Mouse (Mus musculus) neural tube, embryonic 12.5 days (tissue): ENCODE measurements at regions not wholly inside any gene's neighbourhood (a gene's known extent, or its start where the extent isn't known, plus 50 kb on each side); places are given as distances from the start of the nearest gene placed in this dataset.
"Not testable (repeated sequence)": the region's sequence is repeated elsewhere in the genome, so short reads cannot be mapped to it uniquely, and the experiment has no call there.

ENCODE experiments used
- ATAC-seq: fragments of 200-750 bp; cut with Nextera tagmentation; 2 replicates; pipeline ENCODE4 v1.8.0; 2017; ENCODE audit warnings: low read depth, mild to moderate bottlenecking, moderate TSS enrichment, moderate library complexity; ENCODE audit not compliant: low FRiP score
- H3K27ac ChIP-seq: fragments of 300-500 bp; sonication (generic); 2 replicates; pipeline ENCODE4 v1.5.1; 2016
- H3K27me3 ChIP-seq: fragments of 300-500 bp; sonication (generic); replicated peaks from 2 replicates; pipeline ENCODE4 v1.6.1; 2016; ENCODE audit warnings: mild to moderate bottlenecking
- H3K36me3 ChIP-seq: fragments of 300-500 bp; sonication (generic); 2 replicates; pipeline ENCODE4 v1.6.1; 2016; ENCODE audit warnings: mild to moderate bottlenecking
- H3K4me1 ChIP-seq: fragments of 300-500 bp; sonication (generic); 2 replicates; pipeline ENCODE4 v1.6.1; 2016
- H3K4me2 ChIP-seq: fragments of 300-500 bp; sonication (generic); replicated peaks from 2 replicates; pipeline ENCODE4 v1.6.1; 2016; ENCODE audit warnings: mild to moderate bottlenecking
- H3K4me3 ChIP-seq: fragments of 300-500 bp; sonication (generic); 2 replicates; pipeline ENCODE4 v1.5.1; 2016
- H3K9ac ChIP-seq: fragments of 300-500 bp; sonication (generic); 2 replicates; pipeline ENCODE4 v1.6.1; 2016; ENCODE audit warnings: mild to moderate bottlenecking
- H3K9me3 ChIP-seq: fragments of 300-500 bp; sonication (generic); 2 replicates; pipeline ENCODE4 v1.6.1; 2016; ENCODE audit warnings: mild to moderate bottlenecking
- WGBS: fragments of 180-500 bp; shearing (Covaris S2); methylation state at CpG from one replicate; pipeline ENCODE4 v1.1.7; 2016; 5-methylcytosine and 5-hydroxymethylcytosine counted together

- Histone ChIP-seq H3K4me1 (peaks cover 4% of the 10 kb centered on the region; the same call in 1 of the 2 replicates), H3K4me3 (no peak overlapping the region), H3K4me2 (no peak overlapping the region), H3K27me3 (no peaks in the 10 kb centered on the region), H3K9ac (no peak overlapping the region), H3K27ac (no peak overlapping the region), H3K9me3 (no peaks in the 10 kb centered on the region), H3K36me3 (no peaks in the 10 kb centered on the region)
- 77% methylated on average over 5 of the region's 5 CpGs for WGBS
- no peak for ATAC-seq
Measured at GRCm38 (mm10) chr7:96002401-96002800, 168.6 kb upstream of the Tenm4 start.

DNA sequence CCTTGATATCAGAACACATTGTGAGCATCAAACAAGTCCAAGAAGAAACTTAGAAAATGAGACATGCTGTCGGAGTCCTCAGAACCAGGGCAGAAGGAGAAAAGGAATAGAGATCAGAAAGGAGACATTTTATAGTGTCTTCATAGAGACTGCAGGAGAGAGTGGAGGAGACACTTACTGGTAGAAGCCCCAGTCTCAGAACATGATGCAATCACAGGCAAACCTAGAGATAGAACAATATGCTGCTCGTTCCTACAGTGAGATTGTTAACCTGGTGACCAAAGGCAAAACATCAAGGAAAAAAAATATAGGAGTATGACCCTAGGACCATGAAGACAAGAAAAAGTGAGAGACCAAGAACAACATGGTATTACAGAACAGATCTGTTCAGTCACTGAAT, 164.7 kb upstream of the Tenm4 start:
- no peaks in the 10 kb centered on the region for H3K27me3 ChIP-seq
- WGBS, result 83% methylated on average over 2 of the region's 2 CpGs

GRCm38 (mm10) chr7:96013008-96013407, 158.0 kb upstream of the Tenm4 start:
- Histone ChIP-seq H3K4me2 (no peak overlapping the region), H3K4me3 (no peak overlapping the region), H3K9ac (no peak overlapping the region), H3K27ac (no peak overlapping the region), H3K27me3 (no peaks in the 10 kb centered on the region), H3K9me3 (no peaks in the 10 kb centered on the region), H3K4me1 (no peaks in the 10 kb centered on the region), H3K36me3 (no peaks in the 10 kb centered on the region)
- 83% methylated on average over 5 of the region's 5 CpGs for WGBS
- ATAC-seq, result no peak

More for the DNA sequence above, 164.7 kb upstream of the Tenm4 start:
- no peak overlapping the region for H3K4me2 ChIP-seq
- H3K4me3 ChIP-seq, result no peak overlapping the region
- H3K9ac ChIP-seq, result no peak overlapping the region
- no peaks in the 10 kb centered on the region for H3K9me3 ChIP-seq
- H3K36me3 ChIP-seq, result no peaks in the 10 kb centered on the region
- ATAC-seq, result no peak
- no peak overlapping the region for H3K27ac ChIP-seq
- H3K4me1 ChIP-seq, result no peaks in the 10 kb centered on the region

DNA sequence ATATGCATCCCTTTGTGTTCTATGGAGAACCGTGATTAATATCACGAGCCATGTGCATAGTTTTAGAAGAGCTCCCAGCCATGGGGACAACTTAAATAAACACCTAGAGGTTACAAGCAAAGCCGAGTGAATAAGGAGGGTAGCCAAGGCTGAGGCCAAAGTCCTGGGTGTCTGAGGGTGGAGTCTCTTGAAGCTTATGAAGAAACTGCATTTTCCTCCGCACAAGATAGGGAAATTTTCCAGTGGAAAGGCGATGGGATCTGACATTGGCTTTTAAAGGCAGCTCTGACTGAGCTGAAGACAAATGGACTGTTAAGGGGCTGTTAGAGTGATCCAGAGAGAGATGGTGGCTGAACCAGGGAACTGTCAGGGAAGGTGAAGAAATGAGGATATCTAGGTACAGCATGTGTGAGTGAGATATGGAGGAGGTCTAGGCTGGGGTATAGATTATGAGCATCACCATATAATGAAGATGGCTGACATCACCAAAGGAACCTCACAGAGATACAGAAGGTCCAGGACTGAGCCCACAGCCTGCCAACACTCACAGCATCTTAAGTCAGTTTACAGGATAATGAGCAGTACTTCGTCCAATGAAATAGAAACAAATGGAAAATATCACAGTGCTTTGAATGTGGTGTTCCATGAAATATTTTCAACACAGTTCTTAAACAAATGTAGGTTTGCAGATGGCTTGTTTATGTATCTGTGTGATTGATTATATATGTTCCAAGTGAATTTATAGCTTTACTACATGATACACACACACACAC, 153.7 kb upstream of the Tenm4 start:
- Histone ChIP-seq H3K4me1 (no peaks in the 10 kb centered on the region), H3K4me2 (no peak overlapping the region), H3K4me3 (no peak overlapping the region), H3K27ac (no peak overlapping the region), H3K9ac (no peak overlapping the region), H3K36me3 (no peaks in the 10 kb centered on the region), H3K9me3 (no peaks in the 10 kb centered on the region), H3K27me3 (no peaks in the 10 kb centered on the region)
- ATAC-seq, result no peak
- WGBS, result 85% methylated on average over 6 of the region's 6 CpGs

DNA sequence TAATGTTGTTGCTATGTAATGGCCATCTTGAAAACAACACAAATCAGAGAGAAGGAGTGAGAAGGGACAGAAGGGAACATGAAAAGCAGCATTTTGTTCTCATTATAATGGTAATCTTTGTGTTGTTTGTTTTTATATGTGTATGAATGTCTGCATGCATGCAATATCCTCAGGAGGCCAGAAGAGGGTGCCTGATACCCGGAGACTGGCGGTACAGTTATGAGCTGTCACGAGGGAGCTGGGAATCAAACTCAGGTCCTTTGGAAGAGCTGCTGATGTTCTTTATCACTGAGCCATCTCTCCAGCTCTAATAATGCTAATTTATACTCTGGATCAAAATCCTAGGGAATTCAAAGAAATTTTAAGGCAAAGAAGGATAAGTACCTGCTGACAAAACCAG, 147.0 kb upstream of the Tenm4 start:
- Histone ChIP-seq H3K4me2 (no peak overlapping the region), H3K9me3 (no peaks in the 10 kb centered on the region), H3K27ac (no peak overlapping the region), H3K4me1 (no peaks in the 10 kb centered on the region), H3K9ac (no peak overlapping the region), H3K27me3 (no peaks in the 10 kb centered on the region), H3K4me3 (no peak overlapping the region), H3K36me3 (no peaks in the 10 kb centered on the region)
- 100% methylated on average over 3 of the region's 3 CpGs for WGBS
- ATAC-seq, result no peak

- ATAC-seq, result no peak
- no peaks in the 10 kb centered on the region for H3K36me3 ChIP-seq
- H3K4me1 ChIP-seq, result no peaks in the 10 kb centered on the region
- H3K27me3 ChIP-seq, result no peaks in the 10 kb centered on the region
- no peak overlapping the region for H3K4me3 ChIP-seq
- H3K9me3 ChIP-seq, result no peaks in the 10 kb centered on the region
- H3K4me2 ChIP-seq, result no peak overlapping the region
- 86% methylated on average over 6 of the region's 6 CpGs for WGBS
- H3K27ac ChIP-seq, result no peak overlapping the region
- H3K9ac ChIP-seq, result no peak overlapping the region
Measured at GRCm38 (mm10) chr7:96026781-96027418, 144.1 kb upstream of the Tenm4 start.

DNA sequence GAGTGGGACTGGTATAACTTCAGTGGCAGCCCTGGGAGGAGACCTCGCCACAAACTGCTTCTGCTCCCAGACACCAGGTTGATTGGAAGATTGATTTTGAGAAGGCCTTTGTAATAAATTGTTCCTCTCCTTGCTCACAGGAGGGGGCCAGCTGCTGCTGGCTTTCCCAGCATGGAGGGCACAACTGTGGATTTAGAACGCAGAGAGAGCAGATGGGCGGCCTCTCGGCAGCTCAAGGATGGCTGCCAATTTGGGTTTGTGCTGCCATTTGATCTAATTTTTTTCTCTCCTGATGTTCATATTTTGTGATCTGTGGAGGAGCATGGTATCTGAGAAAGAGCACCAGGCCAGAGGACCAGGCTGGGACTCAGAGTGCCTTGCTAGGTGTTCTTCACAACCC, 137.4 kb upstream of the Tenm4 start:
- no peak overlapping the region for H3K4me2 ChIP-seq
- no peaks in the 10 kb centered on the region for H3K9me3 ChIP-seq
- H3K27me3 ChIP-seq, result no peaks in the 10 kb centered on the region
- no peak for ATAC-seq
- H3K9ac ChIP-seq, result no peak overlapping the region
- no peak overlapping the region for H3K27ac ChIP-seq
- no peaks in the 10 kb centered on the region for H3K36me3 ChIP-seq
- 70% methylated on average over 4 of the region's 4 CpGs for WGBS
- H3K4me3 ChIP-seq, result no peak overlapping the region
- H3K4me1 ChIP-seq, result no peaks in the 10 kb centered on the region

- Histone ChIP-seq H3K4me3 (no peak overlapping the region), H3K9me3 (no peaks in the 10 kb centered on the region), H3K27ac (no peak overlapping the region), H3K9ac (no peak overlapping the region), H3K27me3 (no peaks in the 10 kb centered on the region), H3K4me1 (no peaks in the 10 kb centered on the region), H3K4me2 (no peak overlapping the region), H3K36me3 (no peaks in the 10 kb centered on the region)
- ATAC-seq, result no peak
- WGBS, result 69% methylated on average over 2 of the region's 2 CpGs
Measured at GRCm38 (mm10) chr7:96035456-96035855, 135.6 kb upstream of the Tenm4 start.

DNA sequence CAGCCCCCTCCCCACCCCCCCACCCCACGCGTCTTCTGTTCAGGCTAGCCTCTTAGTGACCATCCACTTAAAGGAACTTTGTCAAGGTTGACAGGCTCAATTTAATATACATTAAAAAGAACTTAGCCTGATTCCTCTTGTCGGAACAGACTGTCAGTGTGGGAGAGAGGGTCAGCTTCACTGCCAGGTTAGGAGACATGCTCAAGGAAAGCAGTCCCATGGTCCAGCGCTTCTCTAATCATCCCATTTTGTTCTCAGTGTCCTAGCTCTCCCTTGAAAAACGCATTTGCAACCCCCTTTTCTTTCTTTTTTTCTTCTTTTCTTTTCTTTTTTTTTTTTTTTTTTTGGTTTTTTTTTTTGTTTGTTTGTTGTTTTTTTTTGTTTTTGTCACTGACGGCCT, 131.4 kb upstream of the Tenm4 start:
- peaks cover 2% of the 10 kb centered on the region; the same call in 1 of the 2 replicates for H3K9me3 ChIP-seq
- H3K4me1 ChIP-seq, result no peaks in the 10 kb centered on the region
- ATAC-seq, result no peak
- H3K4me2 ChIP-seq, result no peak overlapping the region
- H3K9ac ChIP-seq, result no peak overlapping the region
- H3K27me3 ChIP-seq, result no peaks in the 10 kb centered on the region
- no peaks in the 10 kb centered on the region for H3K36me3 ChIP-seq
- 67% methylated on average over 6 of the region's 6 CpGs for WGBS
- H3K27ac ChIP-seq, result no peak overlapping the region
- H3K4me3 ChIP-seq, result no peak overlapping the region

DNA sequence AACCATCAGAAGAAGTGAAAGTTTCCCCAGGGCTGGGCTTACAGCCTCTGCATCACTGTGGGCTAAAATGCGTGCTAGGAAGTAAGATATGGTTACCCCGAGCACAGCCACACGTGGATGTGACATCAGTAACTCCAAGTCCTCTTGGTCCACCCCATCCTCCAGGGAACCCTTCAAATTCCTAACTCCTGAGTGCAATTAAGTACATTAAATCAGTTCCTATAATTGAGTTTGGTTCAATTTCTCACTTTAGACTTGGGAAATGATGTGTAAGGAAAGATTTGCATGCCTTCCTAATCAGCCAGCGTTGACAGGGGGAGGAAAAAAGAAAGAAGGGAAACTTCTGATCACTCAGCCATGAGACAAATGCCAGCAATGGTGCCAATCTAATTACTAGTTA, 129.2 kb upstream of the Tenm4 start:
- Histone ChIP-seq H3K4me2 (no peak overlapping the region), H3K4me1 (no peaks in the 10 kb centered on the region), H3K27me3 (no peaks in the 10 kb centered on the region), H3K27ac (no peak overlapping the region), H3K4me3 (no peak overlapping the region), H3K9me3 (peaks cover 5% of the 10 kb centered on the region; the same call in 1 of the 2 replicates), H3K9ac (no peak overlapping the region), H3K36me3 (no peaks in the 10 kb centered on the region)
- 87% methylated on average over 4 of the region's 4 CpGs for WGBS
- no peak for ATAC-seq

DNA sequence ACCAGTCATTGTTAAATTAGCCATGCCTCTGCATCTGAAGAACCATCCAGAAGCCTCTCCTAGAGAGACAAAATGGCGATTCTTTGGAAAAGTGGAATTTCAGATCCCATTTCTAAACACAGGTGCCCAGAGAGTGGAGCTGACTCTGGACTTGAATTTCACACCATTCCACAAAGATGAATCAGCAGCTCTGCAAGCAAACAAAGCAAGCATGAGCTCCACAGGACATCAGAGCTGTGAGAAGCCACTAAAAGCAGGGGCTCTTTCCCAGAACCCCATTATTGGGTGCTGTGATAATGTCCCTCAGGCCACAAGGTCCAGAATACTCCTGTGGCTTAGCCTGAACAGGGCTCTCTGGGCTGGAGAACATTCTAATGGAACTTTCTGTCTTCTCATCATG, 119.4 kb upstream of the Tenm4 start:
- H3K27me3 ChIP-seq, result no peaks in the 10 kb centered on the region
- H3K9me3 ChIP-seq, result peaks cover 6% of the 10 kb centered on the region; the same call in 1 of the 2 replicates
- no peak overlapping the region for H3K9ac ChIP-seq
- no peaks in the 10 kb centered on the region for H3K4me1 ChIP-seq
- H3K4me2 ChIP-seq, result no peak overlapping the region
- H3K27ac ChIP-seq, result no peak overlapping the region
- no peak overlapping the region for H3K4me3 ChIP-seq
- 87% methylated on average over 1 of the region's 1 CpGs for WGBS
- H3K36me3 ChIP-seq, result no peaks in the 10 kb centered on the region
- ATAC-seq, result no peak

GRCm38 (mm10) chr7:96061599-96061998, 109.4 kb upstream of the Tenm4 start:
- not testable (repeated sequence) for H3K4me1 ChIP-seq, H3K27ac ChIP-seq, H3K27me3 ChIP-seq, H3K9ac ChIP-seq, ATAC-seq, H3K36me3 ChIP-seq, H3K4me2 ChIP-seq, H3K4me3 ChIP-seq, H3K9me3 ChIP-seq
- 67% methylated on average over 1 of the region's 1 CpGs for WGBS

DNA sequence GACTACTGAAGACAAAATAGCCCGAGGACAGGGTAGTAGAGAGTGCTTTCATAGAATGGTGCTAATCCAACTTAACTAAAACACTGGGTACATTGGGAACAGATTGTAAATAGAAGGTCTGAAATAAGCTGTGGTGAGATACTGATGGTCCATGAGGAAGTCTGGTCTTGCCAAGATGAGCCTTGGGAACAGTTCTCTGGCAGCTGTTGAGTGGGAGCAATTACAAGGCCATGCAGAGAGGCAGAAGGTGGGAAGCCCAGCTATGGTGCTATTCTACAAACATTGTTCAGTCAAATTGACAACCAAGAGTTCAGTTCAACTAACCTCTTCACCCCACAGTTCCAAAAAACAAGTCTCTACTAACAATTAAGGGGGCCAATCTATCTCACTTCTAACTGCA, 92.5 kb upstream of the Tenm4 start:
- WGBS, result 90% methylated on average over 1 of the region's 1 CpGs
- no peak overlapping the region for H3K4me2 ChIP-seq
- no peak for ATAC-seq
- no peak overlapping the region for H3K9ac ChIP-seq
- no peaks in the 10 kb centered on the region for H3K27me3 ChIP-seq
- H3K27ac ChIP-seq, result no peak overlapping the region
- H3K9me3 ChIP-seq, result no peaks in the 10 kb centered on the region
- H3K4me3 ChIP-seq, result no peak overlapping the region
- no peaks in the 10 kb centered on the region for H3K36me3 ChIP-seq
- H3K4me1 ChIP-seq, result no peaks in the 10 kb centered on the region
